Mouse (Mus musculus) olfactory bulb, adult 2 months (tissue): ENCODE measurements around the gene Magt1. TPM values are rescaled to one million over a fixed set of nuclear protein-coding genes. Genes with fewer than 3 reads are reported as not detected.

Source experiments
- H3K27ac ChIP-seq: fragments of 200-500 bp; 2 replicates; pipeline ENCODE4 v1.5.1; 2012; ENCODE audit warnings: low read depth, low read length; ENCODE audit not compliant: insufficient read depth
- H3K4me1 ChIP-seq: fragments of 200-500 bp; 2 replicates; pipeline ENCODE4 v1.6.1; 2012; ENCODE audit warnings: low read length; ENCODE audit not compliant: control insufficient read depth, insufficient read depth
- H3K4me3 ChIP-seq: fragments of 200-500 bp; 2 replicates; pipeline ENCODE4 v1.5.1; 2012; ENCODE audit warnings: mild to moderate bottlenecking, low read depth, low read length, moderate library complexity; ENCODE audit not compliant: insufficient read depth
- CTCF ChIP-seq: fragments of 200-500 bp; IDR thresholded peaks from 2 replicates; pipeline ENCODE4 v1.5.1; 2012; ENCODE audit warnings: low read depth, mild to moderate bottlenecking, low read length, moderate library complexity; ENCODE audit not compliant: insufficient read depth
- POLR2A ChIP-seq: fragments of 200-500 bp; IDR thresholded peaks from 2 replicates; pipeline ENCODE4 v1.6.1; 2012; ENCODE audit warnings: mild to moderate bottlenecking, low read depth, low read length, moderate library complexity; ENCODE audit not compliant: insufficient read depth
- WGBS: fragments of 180-500 bp; shearing (Covaris S2); methylation state at CpG from one replicate; pipeline ENCODE4 v1.1.7; 2018; 5-methylcytosine and 5-hydroxymethylcytosine counted together
- polyA plus RNA-seq: library from polyadenylated mRNA; stranded (reverse); fragments of >200 nt; gene quantifications from 2 replicates; pipeline ENCODE4 v1.2.4, GENCODE M21; 2012; ENCODE audit warnings: low replicate concordance; ENCODE audit not compliant: missing spikeins, insufficient read depth, insufficient read length

The Magt1 gene
- not detected in 2 replicates for polyA plus RNA-seq

DNA sequence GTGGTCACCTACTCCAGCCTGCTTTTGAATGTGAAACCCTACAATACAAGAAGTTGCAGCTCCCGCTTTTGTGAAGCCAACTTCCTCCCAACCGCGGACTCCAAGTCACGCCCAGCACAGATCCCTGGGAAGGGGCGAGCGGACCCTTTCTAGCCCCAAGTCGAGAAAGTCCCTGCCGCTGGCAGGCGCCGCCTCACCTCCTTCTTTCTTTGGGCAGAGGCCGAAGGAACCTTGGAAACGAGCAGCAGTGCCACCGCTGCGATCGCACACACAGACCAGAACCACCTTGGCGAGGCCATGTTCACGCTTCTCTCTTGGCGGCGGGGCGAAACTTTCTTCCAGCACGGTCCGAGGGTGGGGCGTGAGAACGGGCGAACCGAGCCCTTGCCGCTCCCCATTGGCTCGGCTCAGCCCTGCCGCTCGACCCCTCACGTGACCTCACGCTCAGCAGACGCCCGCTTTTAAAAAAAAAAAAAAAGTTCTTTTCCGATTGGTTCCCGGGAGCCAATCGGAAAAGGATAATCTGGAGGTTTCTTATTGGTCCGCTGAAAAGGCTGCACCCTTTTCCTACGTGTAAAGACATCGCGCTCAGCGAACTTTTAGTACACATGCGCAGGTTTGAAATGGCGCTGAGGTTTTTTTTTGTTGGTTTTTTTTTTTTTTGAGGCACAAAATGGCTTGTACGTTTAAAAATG lies at the start of gene Magt1:
TSS of gene Magt1 (minus strand) at position 442 of the 695 bp plus-strand sequence.
- TF ChIP-seq POLR2A (no peak), CTCF (no peak)
- 17% methylated on average over 45 of the region's 45 CpGs for WGBS
- Histone ChIP-seq H3K4me3 (peak within 1 kb of the TSS; percentile 98), H3K27ac (peak within 1 kb of the TSS; percentile 70), H3K4me1 (no peaks in the 10 kb centered on the region)

DNA sequence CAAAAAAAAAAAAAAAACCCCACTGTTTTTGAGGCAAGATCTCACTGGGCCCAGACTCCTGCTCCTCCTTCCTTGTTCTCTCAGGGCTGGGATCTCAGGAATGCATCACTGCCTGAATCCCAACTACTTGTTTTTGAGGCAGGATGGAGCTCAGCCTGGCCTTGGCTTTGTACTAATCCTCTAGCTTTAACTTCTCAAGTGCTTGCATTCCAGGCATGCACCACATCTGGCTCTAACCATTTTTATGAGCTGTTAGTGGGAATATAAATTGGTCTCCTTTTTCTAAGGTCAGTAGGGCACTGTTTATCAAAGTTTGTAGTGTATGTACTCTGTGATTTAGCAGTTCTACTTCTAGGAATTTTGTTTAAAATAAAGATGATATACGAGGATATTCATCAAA lies 36.5 kb upstream of the Magt1 start:
- TF ChIP-seq CTCF (no peak), POLR2A (no peak)
- no peak overlapping the region for H3K27ac ChIP-seq
- no peak overlapping the region for H3K4me3 ChIP-seq
- 77% methylated on average over 1 of the region's 1 CpGs for WGBS
- no peaks in the 10 kb centered on the region for H3K4me1 ChIP-seq

DNA sequence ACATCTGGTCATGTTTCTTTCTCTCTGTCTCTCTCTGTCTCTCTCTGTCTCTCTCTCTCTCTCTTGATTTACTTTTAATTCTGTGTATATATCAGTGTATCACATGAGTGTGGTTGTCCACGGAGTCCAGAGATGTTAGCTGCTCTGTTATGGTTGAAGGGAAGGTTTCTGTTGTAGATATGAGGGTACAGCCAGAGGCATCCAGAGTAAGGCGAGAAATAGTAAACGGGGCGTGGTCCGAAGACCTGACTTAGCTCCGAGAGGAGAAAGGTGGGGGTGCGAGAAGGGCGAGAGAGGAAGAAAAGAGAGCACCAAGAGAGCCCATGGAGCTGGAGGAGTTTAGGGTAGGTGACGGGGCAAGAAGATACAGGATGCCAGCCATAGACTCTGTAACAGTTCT lies 34.2 kb upstream of the Magt1 start:
- Histone ChIP-seq H3K4me3 (no peak overlapping the region), H3K27ac (no peak overlapping the region), H3K4me1 (no peaks in the 10 kb centered on the region)
- 81% methylated on average over 9 of the region's 9 CpGs for WGBS
- TF ChIP-seq POLR2A = no peak
- no peak for TF ChIP-seq CTCF

DNA sequence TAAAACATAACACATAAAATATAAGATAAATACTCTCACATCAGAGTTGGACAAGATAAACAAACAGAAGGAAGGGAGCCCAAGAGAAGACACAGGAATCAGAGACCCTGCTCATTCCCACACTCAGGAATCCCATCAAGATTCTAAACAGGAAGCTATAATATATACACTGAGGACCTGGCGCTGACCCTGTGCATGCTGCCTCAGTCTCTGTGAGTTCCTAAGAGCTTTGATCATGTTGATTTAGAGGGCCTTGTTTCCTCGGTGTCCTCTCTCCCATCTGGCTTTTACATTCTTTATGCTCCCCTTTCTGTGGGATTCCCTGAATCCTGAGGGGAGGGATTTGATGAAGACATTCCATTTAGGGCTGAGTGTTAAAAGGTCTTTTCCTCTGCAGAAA lies 33.7 kb upstream of the Magt1 start:
- TF ChIP-seq POLR2A = no peak
- TF ChIP-seq CTCF = no peak
- Histone ChIP-seq H3K4me3 (no peak overlapping the region), H3K4me1 (no peaks in the 10 kb centered on the region), H3K27ac (no peak overlapping the region)
- 84% methylated on average over 2 of the region's 2 CpGs for WGBS

DNA sequence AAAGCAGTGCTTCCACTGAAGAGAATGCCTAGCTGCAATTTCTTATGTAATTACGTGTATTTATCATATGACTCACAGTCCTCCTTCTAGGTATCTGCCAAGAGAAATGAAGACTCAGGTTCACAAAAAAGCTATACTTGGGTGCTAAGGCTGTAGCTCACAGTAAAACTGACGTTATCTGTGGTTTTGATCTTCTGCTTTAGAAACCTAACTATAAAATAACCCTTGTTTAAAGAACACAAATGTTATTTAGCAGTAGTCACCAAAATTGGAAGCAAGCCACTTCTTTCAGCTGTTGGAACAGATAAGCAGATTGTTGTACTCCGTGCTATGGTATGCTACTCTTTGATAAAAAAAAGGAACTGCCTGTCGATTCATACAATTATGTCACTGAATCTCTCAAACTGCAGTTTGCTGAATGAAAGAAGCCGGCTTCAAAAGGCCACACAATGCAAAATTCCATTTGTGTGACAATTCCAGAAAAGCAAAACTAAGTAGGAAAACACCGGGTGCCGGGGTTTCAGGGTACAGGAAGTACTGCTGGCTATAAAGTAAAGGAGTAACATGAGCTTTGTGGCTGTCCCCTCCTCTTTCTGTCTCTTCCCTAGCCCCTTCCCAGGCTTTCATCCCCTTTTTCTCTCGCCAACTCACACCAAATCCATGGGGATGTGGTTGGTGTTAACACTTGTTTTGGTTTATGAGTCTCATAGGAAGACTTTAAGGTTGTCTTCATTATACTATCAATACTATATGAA lies 32.3 kb upstream of the Magt1 start:
- 27% methylated on average over 8 of the region's 8 CpGs for WGBS
- TF ChIP-seq POLR2A = no peak
- TF ChIP-seq CTCF = no peak
- H3K27ac ChIP-seq = no peak overlapping the region
- no peak overlapping the region for H3K4me3 ChIP-seq
- H3K4me1 ChIP-seq = no peaks in the 10 kb centered on the region

DNA sequence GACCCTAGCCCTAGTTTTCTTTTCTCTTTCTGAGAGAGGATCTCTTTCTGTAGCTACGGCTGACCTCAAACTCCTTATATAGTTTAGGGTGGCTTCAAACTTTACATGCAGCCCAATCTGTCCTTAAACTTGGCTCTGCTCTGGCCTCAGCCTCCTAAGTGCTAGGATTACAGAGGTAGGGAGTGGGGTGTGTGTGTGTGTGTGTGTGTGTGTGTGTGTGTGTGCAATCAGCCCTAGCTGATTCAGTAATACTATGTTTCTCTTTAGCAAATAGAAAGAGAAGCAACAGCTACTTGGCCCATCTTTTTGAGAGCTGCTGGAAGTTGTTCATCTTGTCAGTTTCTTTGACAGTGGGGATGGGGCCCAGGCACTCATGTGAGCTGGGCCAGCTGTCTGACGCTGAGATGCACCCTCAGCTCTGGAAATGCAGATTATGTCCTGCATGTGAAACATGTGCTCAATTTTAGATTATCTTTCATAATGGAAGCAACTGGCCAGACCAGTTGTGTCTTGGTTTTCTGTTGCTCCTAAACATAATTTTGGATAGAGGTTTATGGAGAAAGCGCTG lies 25.6 kb upstream of the Magt1 start:
- WGBS = 75% methylated on average over 3 of the region's 3 CpGs
- Histone ChIP-seq H3K27ac (no peak overlapping the region), H3K4me1 (no peaks in the 10 kb centered on the region), H3K4me3 (no peak overlapping the region)
- no peak for TF ChIP-seq CTCF
- TF ChIP-seq POLR2A = no peak

DNA sequence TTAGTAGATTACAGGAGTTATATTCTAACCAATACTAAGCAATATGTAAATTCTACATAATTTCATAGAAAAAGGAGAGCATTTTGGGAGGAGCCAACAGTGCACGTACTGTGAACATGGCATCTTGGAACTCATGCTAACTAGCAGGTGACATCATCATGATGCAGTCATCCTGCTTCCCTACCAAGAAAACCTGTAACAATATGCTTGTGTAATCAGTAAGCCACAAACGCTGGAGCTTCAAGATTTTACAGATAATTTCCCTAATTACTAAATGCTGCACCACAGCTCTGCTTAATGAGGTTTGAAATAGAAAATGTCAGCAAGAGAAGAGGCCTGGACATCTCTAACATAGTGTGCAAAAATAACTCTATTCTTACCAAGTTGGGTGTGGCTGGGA lies 24.0 kb upstream of the Magt1 start:
- 46% methylated on average over 2 of the region's 2 CpGs for WGBS
- no peak overlapping the region for H3K27ac ChIP-seq
- H3K4me3 ChIP-seq = no peak overlapping the region
- TF ChIP-seq CTCF (no peak), POLR2A (no peak)
- no peaks in the 10 kb centered on the region for H3K4me1 ChIP-seq

DNA sequence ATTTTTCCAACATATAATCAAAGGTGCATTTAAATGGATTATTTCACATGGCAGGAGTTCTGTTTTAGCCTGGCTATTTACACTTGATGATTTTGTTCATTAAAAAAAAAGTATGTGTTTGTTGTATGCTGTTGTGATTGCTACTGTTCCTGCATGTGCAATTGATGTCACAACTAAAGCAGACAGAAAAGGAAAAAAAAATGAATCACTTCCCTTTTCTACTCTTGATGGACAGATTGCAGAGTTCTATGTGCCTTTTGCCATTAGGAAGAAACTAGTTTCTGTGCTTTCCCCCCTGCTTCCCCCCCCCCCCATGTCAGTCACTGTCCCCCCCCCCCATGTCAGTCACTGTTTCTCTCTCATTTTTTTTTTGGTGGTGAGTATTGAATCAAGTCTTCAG lies 19.4 kb upstream of the Magt1 start:
- Histone ChIP-seq H3K4me3 (no peak overlapping the region), H3K4me1 (no peaks in the 10 kb centered on the region), H3K27ac (no peak overlapping the region)
- no peak for TF ChIP-seq CTCF
- TF ChIP-seq POLR2A = no peak

DNA sequence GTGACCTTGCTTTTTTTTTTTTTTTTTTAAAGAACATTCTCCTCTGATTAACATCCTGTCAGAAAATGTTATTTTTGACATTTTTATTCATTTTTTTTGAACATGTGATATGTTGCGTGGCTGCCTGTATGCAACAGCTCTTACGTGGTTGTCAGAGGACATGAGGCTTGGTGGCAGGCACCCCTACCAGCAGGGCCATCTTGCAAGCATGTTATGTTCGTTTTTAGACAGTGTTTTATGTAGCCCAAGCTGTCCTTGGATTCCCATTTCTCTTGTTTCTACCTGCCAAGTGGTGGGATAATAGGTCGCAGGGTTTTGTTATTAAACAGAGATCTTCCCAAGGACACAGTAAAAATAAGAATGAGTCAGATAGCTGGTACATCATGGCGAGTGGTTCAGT lies 18.5 kb upstream of the Magt1 start:
- Histone ChIP-seq H3K4me1 (no peaks in the 10 kb centered on the region), H3K4me3 (no peak overlapping the region), H3K27ac (no peak overlapping the region)
- TF ChIP-seq CTCF = no peak
- no peak for TF ChIP-seq POLR2A
- 79% methylated on average over 5 of the region's 5 CpGs for WGBS
